Mouse (Mus musculus) kidney, embryonic 16.5 days (tissue): Measurements from ENCODE around the gene Odf3l2. TPM values are rescaled to one million over a fixed set of nuclear protein-coding genes. Genes with fewer than 3 reads are reported as not detected.

Experiments used
- ATAC-seq: fragments of 200-750 bp; cut with Nextera tagmentation; 2 replicates; pipeline ENCODE4 v1.8.0; 2017; ENCODE audit warnings: moderate TSS enrichment; ENCODE audit not compliant: low FRiP score, low TSS enrichment
- H3K27ac ChIP-seq: fragments of 300-500 bp; sonication (generic); 2 replicates; pipeline ENCODE4 v1.5.1; 2014; ENCODE audit warnings: low read length
- H3K27me3 ChIP-seq: fragments of 300-500 bp; sonication (generic); 2 replicates; pipeline ENCODE4 v1.6.1; 2014; ENCODE audit warnings: low read length, control low read depth, mixed read lengths; ENCODE audit not compliant: insufficient read depth
- H3K36me3 ChIP-seq: fragments of 300-500 bp; sonication (generic); 2 replicates; pipeline ENCODE4 v1.6.1; 2014; ENCODE audit warnings: low read length, control low read depth, mixed read lengths; ENCODE audit not compliant: insufficient read depth
- H3K4me1 ChIP-seq: fragments of 300-500 bp; sonication (generic); 2 replicates; pipeline ENCODE4 v1.6.1; 2014; ENCODE audit warnings: low read length, control low read depth, mixed read lengths; ENCODE audit not compliant: insufficient read depth
- H3K4me2 ChIP-seq: fragments of 300-500 bp; sonication (generic); replicated peaks from 2 replicates; pipeline ENCODE4 v1.6.1; 2014; ENCODE audit warnings: low read depth, low read length
- H3K4me3 ChIP-seq: fragments of 300-500 bp; sonication (generic); 2 replicates; pipeline ENCODE4 v1.5.1; 2014; ENCODE audit warnings: mild to moderate bottlenecking, low read length
- H3K9ac ChIP-seq: fragments of 300-500 bp; sonication (generic); replicated peaks from 2 replicates; pipeline ENCODE4 v1.6.1; 2014; ENCODE audit warnings: low read length
- H3K9me3 ChIP-seq: fragments of 300-500 bp; sonication (generic); 2 replicates; pipeline ENCODE4 v1.6.1; 2016; ENCODE audit warnings: low read length, control low read depth
- WGBS: fragments of 180-500 bp; shearing (Covaris S2); extraction: QIAGEN DNeasy Blood & Tissue Kit; methylation state at CpG from one replicate; pipeline ENCODE4 v1.1.7; 2014; 5-methylcytosine and 5-hydroxymethylcytosine counted together
- polyA plus RNA-seq: library from polyadenylated mRNA; unstranded; fragments of >200 nt; fragmentation: Nextera tagmentation; extraction: Ambion mirVana; gene quantifications from 2 replicates; pipeline ENCODE4 v1.2.1, GENCODE M21; 2015

Odf3l2 gene
- polyA plus RNA-seq, 1 experiment from 2014 or later = not detected

DNA sequence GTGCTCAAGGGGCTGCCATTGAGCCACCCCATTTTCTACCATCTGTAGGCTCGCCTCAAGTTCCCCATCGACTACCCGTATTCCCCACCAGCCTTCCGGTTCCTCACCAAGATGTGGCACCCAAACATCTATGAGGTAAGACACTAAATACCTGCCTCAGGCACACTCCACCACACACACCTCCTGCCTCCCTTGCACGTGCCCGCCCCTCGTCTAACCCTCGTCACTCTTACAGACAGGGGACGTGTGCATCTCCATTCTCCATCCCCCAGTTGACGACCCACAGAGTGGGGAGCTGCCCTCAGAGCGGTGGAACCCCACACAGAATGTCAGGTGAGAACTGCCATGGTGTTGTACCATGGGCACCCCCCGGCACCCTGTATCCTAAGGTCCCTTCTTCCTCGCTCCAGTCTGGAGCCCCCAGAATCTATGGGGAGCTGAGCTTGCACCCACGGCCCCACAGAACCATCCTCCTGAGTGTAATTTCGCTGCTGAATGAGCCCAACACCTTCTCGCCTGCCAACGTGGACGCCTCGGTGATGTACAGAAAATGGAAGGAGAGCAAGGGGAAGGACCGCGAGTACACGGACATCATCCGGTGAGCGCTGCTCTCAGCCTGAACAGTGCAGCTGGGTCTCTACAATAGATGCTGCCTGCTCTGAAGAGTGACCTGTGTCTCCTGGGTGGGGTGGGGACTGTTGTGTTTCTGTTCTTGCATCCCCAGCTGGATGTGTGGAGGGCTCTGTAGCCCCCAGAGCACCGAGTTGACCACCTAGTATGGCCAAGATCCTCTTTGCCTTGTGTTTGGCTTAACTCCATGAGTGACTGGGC, 39.4 kb upstream of the Odf3l2 start:
- H3K27ac ChIP-seq = no peak overlapping the region
- WGBS = 93% methylated on average over 25 of the region's 25 CpGs
- no peak overlapping the region for H3K9ac ChIP-seq
- H3K36me3 ChIP-seq = peaks cover 53% of the 10 kb centered on the region
- H3K4me1 ChIP-seq = peaks cover 24% of the 10 kb centered on the region
- no peaks in the 10 kb centered on the region for H3K27me3 ChIP-seq
- H3K4me3 ChIP-seq = no peak overlapping the region
- no peak for ATAC-seq
- H3K4me2 ChIP-seq = no peak overlapping the region
- no peaks in the 10 kb centered on the region for H3K9me3 ChIP-seq

DNA sequence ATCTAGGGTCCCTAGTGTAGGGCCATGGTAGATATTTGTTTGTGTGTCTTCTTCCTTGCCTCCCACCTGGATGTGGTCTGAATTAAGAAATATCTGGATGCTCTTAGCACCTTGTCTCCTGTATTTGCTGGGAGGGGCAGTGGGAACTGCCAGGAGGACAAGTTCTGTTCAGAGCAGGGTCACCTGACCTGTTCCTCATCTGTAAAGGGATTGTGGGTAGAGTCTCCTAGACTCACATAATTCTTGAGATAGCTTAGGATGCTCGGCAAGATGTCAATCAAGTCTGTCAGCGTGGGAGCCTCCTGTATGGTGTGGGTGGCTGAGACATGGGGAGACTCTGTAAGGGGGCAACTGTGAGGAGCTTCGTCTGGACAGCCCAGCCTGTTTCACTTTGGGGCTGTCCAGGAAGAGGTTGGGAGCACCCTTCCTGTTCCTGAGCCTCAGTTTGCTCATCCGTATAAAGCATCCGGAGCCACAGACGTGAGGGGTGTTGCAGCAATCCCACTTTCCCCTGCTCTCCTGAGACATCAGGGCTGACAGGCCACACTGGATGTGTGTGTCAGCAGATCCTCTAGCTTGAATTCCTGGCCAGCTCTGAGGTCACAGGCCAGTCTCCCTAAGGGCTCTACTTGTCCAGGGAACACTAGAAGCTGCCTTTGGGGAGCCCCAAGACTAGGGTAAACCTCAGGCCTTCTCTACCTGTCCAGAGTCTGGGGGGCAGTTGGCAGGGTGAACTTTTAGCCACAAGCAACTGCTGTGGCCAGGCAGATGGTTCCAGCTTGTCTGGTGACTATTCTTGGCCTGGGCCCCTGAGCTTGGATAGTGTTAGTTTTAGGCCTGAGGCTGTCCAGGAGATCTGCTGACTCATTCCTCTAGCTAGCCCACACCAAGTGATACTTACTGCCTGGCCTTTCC, 38.4 kb upstream of the Odf3l2 start:
- peak overlapping the region; percentile 84 for H3K9ac ChIP-seq
- 76% methylated on average over 6 of the region's 6 CpGs for WGBS
- peaks cover 48% of the 10 kb centered on the region for H3K36me3 ChIP-seq
- H3K9me3 ChIP-seq = no peaks in the 10 kb centered on the region
- H3K4me3 ChIP-seq = peak overlapping the region; percentile 94
- no peaks in the 10 kb centered on the region for H3K27me3 ChIP-seq
- peaks cover 24% of the 10 kb centered on the region for H3K4me1 ChIP-seq
- no peak overlapping the region for H3K27ac ChIP-seq
- no peak for ATAC-seq
- H3K4me2 ChIP-seq = peak overlapping the region; percentile 89

GRCm38 (mm10) chr10:79682916-79683582, 37.5 kb upstream of the Odf3l2 start:
- Histone ChIP-seq H3K27ac (peak overlapping the region; percentile 81), H3K4me1 (peaks cover 24% of the 10 kb centered on the region), H3K9me3 (no peaks in the 10 kb centered on the region), H3K9ac (peak overlapping the region; percentile 84), H3K36me3 (peaks cover 40% of the 10 kb centered on the region), H3K4me3 (peak overlapping the region; percentile 94), H3K4me2 (peak overlapping the region; percentile 89), H3K27me3 (no peaks in the 10 kb centered on the region)
- ATAC-seq = no peak
- WGBS = 3% methylated on average over 10 of the region's 10 CpGs

- Histone ChIP-seq H3K4me1 (peaks cover 24% of the 10 kb centered on the region), H3K9me3 (no peaks in the 10 kb centered on the region), H3K27ac (peak overlapping the region; percentile 81), H3K36me3 (peaks cover 35% of the 10 kb centered on the region), H3K4me3 (peak overlapping the region; percentile 94), H3K4me2 (peak overlapping the region; percentile 89), H3K9ac (peak overlapping the region; percentile 84), H3K27me3 (no peaks in the 10 kb centered on the region)
- 1% methylated on average over 10 of the region's 10 CpGs for WGBS
- peak; percentile 4; the same call in 1 of the 2 replicates for ATAC-seq
Measured at GRCm38 (mm10) chr10:79682551-79682915, 37.0 kb upstream of the Odf3l2 start.

GRCm38 (mm10) chr10:79681591-79682245, 36.2 kb upstream of the Odf3l2 start, which contains the start of gene Cdc34:
Cdc34 (plus strand) TSS chr10:79682195.
- Histone ChIP-seq H3K36me3 (peaks cover 26% of the 10 kb centered on the region), H3K27ac (peak within 1 kb of the TSS; percentile 81), H3K27me3 (no peaks in the 10 kb centered on the region), H3K9ac (peak within 1 kb of the TSS; percentile 84), H3K4me2 (peak within 1 kb of the TSS; percentile 89), H3K4me3 (peak within 1 kb of the TSS; percentile 94), H3K9me3 (no peaks in the 10 kb centered on the region), H3K4me1 (peaks cover 24% of the 10 kb centered on the region)
- peak; percentile 95 for ATAC-seq
- WGBS = under 1% methylated on average over 76 of the region's 84 CpGs

DNA sequence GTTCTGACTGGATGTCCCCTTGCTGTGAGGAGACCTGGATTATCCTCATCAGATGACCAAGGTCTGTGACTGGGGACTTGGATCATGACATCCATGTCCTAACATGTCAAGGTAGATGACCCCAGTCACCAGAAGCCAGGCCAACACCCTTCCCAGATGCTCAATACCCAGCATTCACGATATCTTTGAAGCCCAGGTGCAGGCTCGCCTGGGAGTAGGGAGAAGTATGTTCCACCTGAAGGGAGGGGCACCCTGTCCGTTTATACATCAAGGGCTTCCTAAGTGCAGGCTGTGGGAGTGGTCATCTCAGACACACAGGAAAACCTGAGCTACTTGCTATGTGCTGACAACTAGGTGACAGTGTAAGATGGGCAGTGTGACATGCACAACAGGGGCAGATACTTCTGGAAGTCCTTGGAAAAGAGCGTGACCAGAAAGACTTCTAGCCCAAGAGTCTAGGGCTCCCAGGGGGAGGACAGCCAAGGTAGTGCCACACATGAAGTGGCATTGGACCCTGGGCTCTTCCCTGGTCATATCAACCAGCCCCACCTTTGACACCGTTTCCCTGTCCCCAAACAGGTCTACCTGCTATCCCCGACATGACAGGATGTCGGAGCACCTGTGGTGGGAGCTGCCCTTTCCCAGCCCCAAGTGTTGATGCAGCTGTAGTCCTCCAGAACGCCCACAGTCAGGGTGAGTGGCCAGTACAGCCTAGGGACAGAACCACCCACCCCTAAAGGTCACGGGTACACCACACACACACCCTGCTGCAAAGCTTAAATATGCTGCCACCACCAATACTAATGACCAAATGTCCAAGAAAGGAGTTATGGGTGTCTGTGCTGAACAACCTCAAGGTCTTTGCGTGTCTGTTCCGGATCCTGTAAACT, 35.3 kb upstream of the Odf3l2 start:
- ATAC-seq = peak; percentile 16
- H3K9me3 ChIP-seq = no peaks in the 10 kb centered on the region
- H3K36me3 ChIP-seq = peaks cover 19% of the 10 kb centered on the region
- H3K4me3 ChIP-seq = peak overlapping the region; percentile 94
- no peaks in the 10 kb centered on the region for H3K27me3 ChIP-seq
- peak overlapping the region; percentile 69 for H3K27ac ChIP-seq
- H3K9ac ChIP-seq = peak overlapping the region; percentile 53
- WGBS = 25% methylated on average over 11 of the region's 11 CpGs
- H3K4me2 ChIP-seq = peak overlapping the region; percentile 64
- H3K4me1 ChIP-seq = peaks cover 24% of the 10 kb centered on the region

GRCm38 (mm10) chr10:79675346-79676035, 30.0 kb upstream of the Odf3l2 start:
- 70% methylated on average over 44 of the region's 44 CpGs for WGBS
- no peak overlapping the region for H3K4me2 ChIP-seq

GRCm38 (mm10) chr10:79673054-79673453, 27.5 kb upstream of the Odf3l2 start:
- no peak for ATAC-seq
- WGBS = 79% methylated on average over 3 of the region's 3 CpGs

More at GRCm38 (mm10) chr10:79675346-79676035, 30.0 kb upstream of the Odf3l2 start:
- no peaks in the 10 kb centered on the region for H3K9me3 ChIP-seq
- no peaks in the 10 kb centered on the region for H3K27me3 ChIP-seq
- H3K36me3 ChIP-seq = peaks cover 18% of the 10 kb centered on the region
- no peak overlapping the region for H3K9ac ChIP-seq
- H3K4me3 ChIP-seq = no peak overlapping the region
- peaks cover 17% of the 10 kb centered on the region for H3K4me1 ChIP-seq
- H3K27ac ChIP-seq = no peak overlapping the region
- ATAC-seq = no peak

More at GRCm38 (mm10) chr10:79673054-79673453, 27.5 kb upstream of the Odf3l2 start:
- Histone ChIP-seq H3K27ac (no peak overlapping the region), H3K4me3 (no peak overlapping the region), H3K9me3 (no peaks in the 10 kb centered on the region), H3K9ac (no peak overlapping the region), H3K36me3 (peaks cover 18% of the 10 kb centered on the region), H3K27me3 (no peaks in the 10 kb centered on the region), H3K4me2 (no peak overlapping the region), H3K4me1 (peaks cover 22% of the 10 kb centered on the region)
